In genomic region chr12:82220367-82221089, GRCm38 (mm10) we compare ENCODE assay signal across 13 mouse cellular contexts.
"Had no signal": no experiment of that assay in that cellular context is flagged by ENCODE, and none has a peak within 500 bp of the region (broad histone marks: within the 10 kb centered on the region; RNA-seq: fewer than 3 reads in every experiment).

No protein-coding gene starts in this region.

- H3K9ac ChIP-seq: intestine, embryonic 15.5 days; limb, embryonic 15.5 days; liver, embryonic 12.5 days; lung, embryonic 14.5 days; neural tube, embryonic 15.5 days had no signal

- H3K27ac ChIP-seq: intestine, embryonic 15.5 days; left cerebral cortex, adult 2 months; limb, embryonic 15.5 days; liver, embryonic 12.5 days; midbrain, embryonic 10.5 days; neural tube, embryonic 15.5 days had no signal

- H3K4me1 ChIP-seq: intestine, embryonic 15.5 days; neural tube, embryonic 15.5 days had no signal

- H3K36me3 ChIP-seq: intestine, embryonic 15.5 days; limb, embryonic 15.5 days; liver, embryonic 12.5 days; midbrain, embryonic 10.5 days; neural tube, embryonic 15.5 days had no signal

- H3K27me3 ChIP-seq: intestine, embryonic 15.5 days; limb, embryonic 15.5 days; liver, embryonic 12.5 days; neural tube, embryonic 15.5 days had no signal

- H3K9me3 ChIP-seq: intestine, embryonic 15.5 days; limb, embryonic 15.5 days; liver, embryonic 12.5 days; midbrain, embryonic 10.5 days; neural tube, embryonic 15.5 days had no signal

- ATAC-seq: intestine, embryonic 15.5 days; liver, embryonic 12.5 days had no signal

- H3K4me3 ChIP-seq: intestine, embryonic 15.5 days; left cerebral cortex, adult 2 months; limb, embryonic 15.5 days; liver, embryonic 12.5 days; midbrain, embryonic 10.5 days; myocyte; neural tube, embryonic 15.5 days had no signal

- DNase-seq: lung, embryonic 14.5 days; lung, postnatal 10 days; lung, postnatal 4 days; midbrain, embryonic 14.5 days; thymus, adult 18-20 months; thymus, postnatal 36 days had no signal

- H3K4me2 ChIP-seq: intestine, embryonic 15.5 days; limb, embryonic 15.5 days; liver, embryonic 12.5 days; lung, embryonic 14.5 days; neural tube, embryonic 15.5 days had no signal
